Mouse (Mus musculus) liver, adult 2 months (tissue): ENCODE results near the gene Dhx30.

Experiments
- CTCF ChIP-seq: fragments of 200-500 bp; IDR thresholded peaks from 2 replicates; pipeline ENCODE4 v1.5.1; 2011; ENCODE audit warnings: low read depth, low read length, control low read depth
- POLR2A ChIP-seq: fragments of 200-500 bp; IDR thresholded peaks from 2 replicates; pipeline ENCODE4 v1.6.1; 2011; ENCODE audit warnings: low read length, control low read depth; ENCODE audit not compliant: insufficient read depth; ENCODE audit errors: extremely low read depth

DNA sequence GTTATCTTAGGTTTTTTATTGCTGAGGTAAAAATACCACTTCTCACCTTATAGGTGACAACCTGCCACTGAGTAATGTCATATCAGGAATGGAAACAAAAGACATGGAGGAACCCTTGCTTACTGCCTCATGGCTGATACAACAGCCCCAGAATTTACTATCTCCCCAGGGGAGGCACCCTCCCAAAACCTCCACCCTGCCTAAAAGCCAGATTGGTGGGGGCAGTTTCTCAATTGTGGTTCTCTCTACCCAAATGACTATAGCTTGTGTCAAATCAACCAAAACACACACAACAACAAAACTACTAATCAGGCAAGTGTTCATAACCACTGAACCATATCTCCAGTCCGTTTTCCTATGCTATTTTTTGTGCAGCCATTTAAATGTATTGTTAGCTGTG, 619 bp upstream of the Dhx30 start:
- TF ChIP-seq CTCF (no peak), POLR2A (no peak)
